In genomic region chr2:172238220-172238619, GRCm38 (mm10) we compare ENCODE assay signal across 27 mouse cellular contexts. TPM values are rescaled to one million over a fixed set of nuclear protein-coding genes. Genes with fewer than 3 reads are reported as not detected.
DNase-seq lines count a peak whose midpoint lies in the region; ATAC-seq lines count a peak whose summit lies in the region.
"Had no signal": no experiment of that assay in that cellular context is flagged by ENCODE, and none has a peak within 500 bp of the region (broad histone marks: within the 10 kb centered on the region; RNA-seq: fewer than 3 reads in every experiment).

No protein-coding gene starts in this region.

- H3K27ac ChIP-seq in hindbrain, embryonic 13.5 days: no peak overlapping the region

- WGBS in hindbrain, embryonic 13.5 days: 78% methylated on average over 5 of the region's 5 CpGs

- H3K4me2 ChIP-seq in hindbrain, embryonic 13.5 days: no peak overlapping the region

- ATAC-seq in hindbrain, embryonic 13.5 days (ENCODE audit: low FRiP score): no peak
- ATAC-seq: activated CD4-positive, CD25-positive, alpha-beta regulatory T cell, adult 4 months; CD4-positive, CD25-positive, alpha-beta regulatory T cell, adult 4 months; Patski had no signal

- DNase-seq in ES-CJ7 (ENCODE audit: low read depth, low spot score) (peak; percentile 45), R1 (ENCODE audit: low read depth, low spot score) (peak; percentile 52), ZHBTc4 (ENCODE audit: low read depth, low spot score) (peak; percentile 42)
- no peak for DNase-seq in gastrocnemius, postnatal 4 days (ENCODE audit: low spot score in 2 of 2)
- no peak for DNase-seq in layer of hippocampus, adult 9-11 months
- DNase-seq: adrenal gland, adult 2 months; adrenal gland, adult 8-10 months; adrenal gland, postnatal 10 days; adrenal gland, postnatal 14 days; adrenal gland, postnatal 25 days; adrenal gland, postnatal 36 days; B cell, adult 2 months; cerebellum, adult 11 months; cerebellum, adult 11-12 months; cerebellum, adult 18-20 months; cerebellum, adult 2 months; cerebellum, adult 8-10 months; cerebellum, adult 9-10 months had no signal

- no peaks in the 10 kb centered on the region for H3K27me3 ChIP-seq in hindbrain, embryonic 13.5 days
- H3K27me3 ChIP-seq: Patski had no signal

- no peak overlapping the region for H3K9ac ChIP-seq in hindbrain, embryonic 13.5 days

- no peaks in the 10 kb centered on the region for H3K4me1 ChIP-seq in hindbrain, embryonic 13.5 days (replicated peaks)

- H3K4me3 ChIP-seq in hindbrain, embryonic 13.5 days: no peak overlapping the region

- 0 out of 2 replicates have a peak, but pooled peaks cover 3% of the 10 kb centered on the region for H3K9me3 ChIP-seq in hindbrain, embryonic 13.5 days

- H3K36me3 ChIP-seq in hindbrain, embryonic 13.5 days: no peaks in the 10 kb centered on the region
- H3K36me3 ChIP-seq: G1E had no signal

RNA-seq across cellular contexts. Expression of gene Mc3r, which starts 10.1 kb away (rescaled TPM):
- total RNA-seq in gastrocnemius, postnatal 4 days (2021): not detected
- polyA plus RNA-seq in hindbrain, embryonic 13.5 days (2015; fragmentation: Nextera tagmentation; extraction: Ambion mirVana): 0.06 TPM in 2 replicates
- total RNA-seq: adrenal gland, adult 18-20 months; adrenal gland, adult 2 months; adrenal gland, adult 8-10 months; adrenal gland, postnatal 10 days; adrenal gland, postnatal 14 days; adrenal gland, postnatal 25 days; adrenal gland, postnatal 36 days; adrenal gland, postnatal 4 days; CH12.LX; ES-E14 had no signal
- polyA plus RNA-seq: activated CD4-positive, CD25-positive, alpha-beta regulatory T cell, adult 4 months; CD4-positive, CD25-positive, alpha-beta regulatory T cell, adult 4 months; G1E; Patski had no signal

Comparison
In these comparisons a context has a peak if more than half of its experiments do, and no peak if none do; other contexts are left out.
1. DNase-seq: peak in ES-CJ7 (single experiment), R1 (single experiment) and ZHBTc4 (single experiment); none in gastrocnemius, postnatal 4 days (0 of 2) and layer of hippocampus, adult 9-11 months (single experiment).